Mouse (Mus musculus) myocyte (in vitro differentiated cells): ENCODE data around the gene Stat5b. TPM values are rescaled to one million over a fixed set of nuclear protein-coding genes. Genes with fewer than 3 reads are reported as not detected.
A peak's percentile ranks its signal among the peaks of the same experiment; 100 is the strongest.

Experiments
- H3K27me3 ChIP-seq: one replicate; pipeline ENCODE4 v1.6.1; 2011; ENCODE audit not compliant: control insufficient read depth, insufficient read depth, insufficient read length
- H3K36me3 ChIP-seq: one replicate; pipeline ENCODE4 v1.6.1; 2011; ENCODE audit not compliant: control insufficient read depth, insufficient read depth
- H3K4me2 ChIP-seq: one replicate; pipeline ENCODE4 v1.6.1; 2011; ENCODE audit warnings: low read depth, control low read depth
- H3K4me3 ChIP-seq: one replicate; pipeline ENCODE4 v1.5.1; 2011; ENCODE audit warnings: mild to moderate bottlenecking, control low read depth, moderate library complexity
- H3K79me2 ChIP-seq: one replicate; pipeline ENCODE4 v1.6.1; 2011; ENCODE audit not compliant: control insufficient read depth, insufficient read depth
- H3ac ChIP-seq: one replicate; pipeline ENCODE4 v1.6.1; 2011; ENCODE audit not compliant: control insufficient read depth, insufficient read length
- CEBPB ChIP-seq: IDR thresholded peaks from 2 replicates; pipeline ENCODE4 v1.6.1; 2011; ENCODE audit warnings: mild to moderate bottlenecking, moderate library complexity; ENCODE audit not compliant: poor library complexity, insufficient read depth, severe bottlenecking
- E2F4 ChIP-seq: IDR thresholded peaks from one replicate; pipeline ENCODE4 v1.6.1; 2011; ENCODE audit warnings: mild to moderate bottlenecking, control low read depth, moderate library complexity; ENCODE audit not compliant: insufficient read depth
- MAX ChIP-seq: IDR thresholded peaks from one replicate; pipeline ENCODE4 v1.6.1; 2011; ENCODE audit warnings: low read depth, mild to moderate bottlenecking, control low read depth
- MYOD1 ChIP-seq, 3 experiments: IDR thresholded peaks; one replicate each; pipeline ENCODE4 v1.6.1; 2011; ENCODE audit warnings: control low read depth in 2 of 3, low read depth in 2 of 3, mild to moderate bottlenecking in 2 of 3, moderate library complexity in 1 of 3; ENCODE audit not compliant: insufficient read length in 2 of 3, control insufficient read depth in 1 of 3
- MYOG ChIP-seq, 3 experiments: IDR thresholded peaks; one replicate each; pipeline ENCODE4 v1.6.1; 2011; ENCODE audit warnings: control low read depth in 2 of 3, low read depth in 2 of 3, mild to moderate bottlenecking in 2 of 3; ENCODE audit not compliant: insufficient read length in 2 of 3, control insufficient read depth in 1 of 3, insufficient read depth in 1 of 3
- POLR2A ChIP-seq: IDR thresholded peaks from one replicate; pipeline ENCODE4 v1.6.1; 2011; ENCODE audit warnings: low read depth, mild to moderate bottlenecking, control low read depth, moderate library complexity; ENCODE audit not compliant: insufficient read length
- POLR2AphosphoS2 ChIP-seq: IDR thresholded peaks from one replicate; pipeline ENCODE4 v1.6.1; 2011; ENCODE audit warnings: low read depth, control low read depth; ENCODE audit not compliant: insufficient read length
- REST ChIP-seq: IDR thresholded peaks from one replicate; pipeline ENCODE4 v1.6.1; 2011; ENCODE audit warnings: mild to moderate bottlenecking, control low read depth, moderate library complexity; ENCODE audit not compliant: insufficient read depth, insufficient read length
- SRF ChIP-seq: IDR thresholded peaks from one replicate; pipeline ENCODE4 v1.6.1; 2011; ENCODE audit warnings: low read depth; ENCODE audit not compliant: control insufficient read depth, insufficient read length
- TCF12 ChIP-seq: IDR thresholded peaks from one replicate; pipeline ENCODE4 v1.6.1; 2011; ENCODE audit warnings: mild to moderate bottlenecking, control low read depth; ENCODE audit not compliant: poor library complexity, insufficient read depth, severe bottlenecking
- TCF3 ChIP-seq: IDR thresholded peaks from one replicate; pipeline ENCODE4 v1.6.1; 2011; ENCODE audit warnings: low read depth, control low read depth; ENCODE audit not compliant: insufficient read length
- USF1 ChIP-seq: IDR thresholded peaks from one replicate; pipeline ENCODE4 v1.6.1; 2011; ENCODE audit warnings: low read depth, mild to moderate bottlenecking, control low read depth, moderate library complexity
- polyA plus RNA-seq: library from polyadenylated mRNA; unstranded; fragments of >200 nt; fragmentation: generic; extraction: Trizol; gene quantifications from one replicate; pipeline ENCODE4 v1.2.1, GENCODE M21; 2012; ENCODE audit warnings: missing spikeins

Gene Stat5b
- polyA plus RNA-seq, 1 experiment = 12.0 TPM

DNA sequence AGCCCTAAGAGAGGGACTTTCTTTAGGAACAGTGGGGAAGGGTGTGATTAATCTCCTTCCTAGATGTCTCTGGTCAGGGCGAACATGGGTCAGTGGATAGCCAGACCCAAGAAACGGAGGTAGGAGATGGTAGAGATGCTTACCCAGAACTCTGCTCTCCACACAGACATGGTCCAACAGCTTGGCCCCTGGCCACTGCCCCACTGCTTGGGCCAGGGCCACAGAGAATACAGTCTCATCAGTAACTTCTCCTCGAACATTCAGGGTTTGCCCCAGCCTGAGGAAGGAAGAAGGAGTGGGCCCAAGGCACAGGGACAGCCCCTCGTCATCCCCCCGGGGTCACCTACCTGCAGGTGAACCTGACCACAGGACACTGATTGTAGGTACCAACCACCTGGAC, 82.7 kb downstream of the Stat5b start:
- no peak overlapping the region for H3K4me2 ChIP-seq
- peaks cover 3% of the 10 kb centered on the region for H3K27me3 ChIP-seq
- no peak overlapping the region for H3ac ChIP-seq
- no peak overlapping the region for H3K4me3 ChIP-seq
- TF ChIP-seq MAX = no peak
- TF ChIP-seq E2F4 = no peak
- no peak for TF ChIP-seq REST
- no peak for TF ChIP-seq POLR2A
- no peak for TF ChIP-seq POLR2AphosphoS2
- TF ChIP-seq MYOG (IDR thresholded peaks at IDR 0.05; ENCODE audit: control insufficient read depth in 1 of 3, insufficient read depth in 1 of 3, insufficient read length in 2 of 3, low read depth in 2 of 3) = no peak
- TF ChIP-seq SRF = no peak
- TF ChIP-seq MYOD1 (IDR thresholded peaks at IDR 0.05; ENCODE audit: control insufficient read depth in 1 of 3, insufficient read length in 2 of 3, low read depth in 2 of 3) = no peak
- no peak for TF ChIP-seq CEBPB
- TF ChIP-seq TCF3 = no peak
- TF ChIP-seq USF1 = no peak
- TF ChIP-seq TCF12 = no peak
- H3K79me2 ChIP-seq = no peaks in the 10 kb centered on the region
- no peaks in the 10 kb centered on the region for H3K36me3 ChIP-seq

DNA sequence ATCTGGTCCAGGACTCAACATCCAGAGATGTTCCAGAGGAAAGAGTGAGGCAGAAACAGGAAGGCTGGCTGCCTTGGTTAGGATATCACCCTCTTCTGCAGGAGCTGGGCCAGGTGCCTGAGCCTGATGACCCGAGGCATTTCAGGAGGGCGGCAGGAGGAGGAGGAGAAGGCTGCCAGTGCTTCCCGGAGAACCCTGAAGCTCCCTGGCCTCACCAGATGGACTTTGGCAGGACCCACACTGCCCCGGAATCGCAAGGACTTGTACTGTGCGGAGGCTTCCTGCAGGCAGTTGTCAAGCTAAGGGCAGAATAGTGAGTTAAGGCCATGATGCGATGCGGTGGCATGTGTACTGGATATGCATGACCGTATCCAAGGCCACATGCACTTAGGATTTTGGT, 83.8 kb downstream of the Stat5b start:
- Histone ChIP-seq H3K4me3 (no peak overlapping the region), H3K4me2 (no peak overlapping the region), H3K36me3 (no peaks in the 10 kb centered on the region), H3ac (no peak overlapping the region), H3K27me3 (peaks cover 15% of the 10 kb centered on the region), H3K79me2 (no peaks in the 10 kb centered on the region)
- TF ChIP-seq REST (no peak), POLR2AphosphoS2 (no peak), E2F4 (no peak), POLR2A (no peak), MAX (no peak), MYOG (IDR thresholded peaks at IDR 0.05; ENCODE audit: control insufficient read depth in 1 of 3, insufficient read depth in 1 of 3, insufficient read length in 2 of 3, low read depth in 2 of 3) (no peak)

DNA sequence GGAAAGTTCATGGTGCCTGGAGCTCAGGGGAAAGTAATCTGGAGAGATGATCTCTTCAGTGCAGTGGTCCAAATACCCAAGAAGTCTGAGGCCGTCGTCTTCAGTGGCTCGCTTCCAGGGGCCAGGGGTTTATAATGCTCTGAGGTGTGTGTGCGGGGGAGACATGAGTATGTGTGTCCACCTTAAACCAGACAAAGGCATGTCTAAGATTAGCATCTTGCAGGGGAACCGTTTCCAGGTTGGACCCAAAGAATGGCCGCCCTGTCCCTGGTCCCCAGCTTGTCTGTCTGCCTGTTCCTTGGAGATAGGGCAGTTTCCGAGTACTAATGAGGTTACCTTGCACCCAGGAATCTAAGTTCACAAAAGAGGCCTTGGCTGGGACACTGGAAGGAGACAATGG, 87.7 kb downstream of the Stat5b start, which contains the start of gene Hcrt:
Gene Hcrt, minus strand, starts transcription at position 101 of the 400 bp plus-strand sequence.
- Histone ChIP-seq H3K27me3 (peaks cover 48% of the 10 kb centered on the region), H3K36me3 (no peaks in the 10 kb centered on the region), H3K79me2 (no peaks in the 10 kb centered on the region), H3K4me3 (no peak within 1 kb of the TSS), H3K4me2 (no peak within 1 kb of the TSS), H3ac (no peak within 1 kb of the TSS)
- TF ChIP-seq CEBPB (no peak), MAX (no peak), POLR2AphosphoS2 (no peak), REST (no peak), POLR2A (no peak), TCF12 (no peak), MYOG (IDR thresholded peaks at IDR 0.05; ENCODE audit: control insufficient read depth in 1 of 3, insufficient read depth in 1 of 3, insufficient read length in 2 of 3, low read depth in 2 of 3) (no peak), MYOD1 (IDR thresholded peaks at IDR 0.05; ENCODE audit: control insufficient read depth in 1 of 3, insufficient read length in 2 of 3, low read depth in 2 of 3) (no peak), E2F4 (no peak), SRF (no peak), USF1 (no peak)

DNA sequence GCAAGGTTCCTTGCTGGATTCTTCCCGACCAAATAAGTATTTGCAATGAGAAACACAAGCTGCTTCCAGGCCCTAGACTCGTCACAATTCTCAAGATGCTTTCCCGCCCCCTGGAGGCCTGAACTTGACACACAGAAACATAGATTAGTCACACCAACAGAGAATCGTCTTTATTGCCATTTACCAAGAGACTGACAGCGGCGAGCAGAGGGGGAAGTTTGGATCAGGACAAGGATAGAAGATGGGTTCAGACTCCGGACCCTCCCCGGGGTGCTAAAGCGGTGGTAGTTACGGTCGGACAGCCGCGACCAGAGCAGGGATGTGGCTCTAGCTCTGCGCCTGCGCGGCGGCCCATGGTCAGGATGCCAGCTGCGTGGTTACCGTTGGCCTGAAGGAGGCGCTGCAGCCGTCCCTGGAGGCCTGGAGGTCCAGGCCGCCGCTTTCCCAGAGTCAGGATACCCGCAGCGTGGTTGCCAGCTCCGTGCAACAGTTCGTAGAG, 88.9 kb downstream of the Stat5b start:
- peaks cover 53% of the 10 kb centered on the region for H3K27me3 ChIP-seq
- H3K4me2 ChIP-seq = no peak overlapping the region
- H3K4me3 ChIP-seq = no peak overlapping the region
- H3K79me2 ChIP-seq = no peaks in the 10 kb centered on the region
- TF ChIP-seq MYOG (IDR thresholded peaks at IDR 0.05; ENCODE audit: control insufficient read depth in 1 of 3, insufficient read depth in 1 of 3, insufficient read length in 2 of 3, low read depth in 2 of 3) (peak in 1 of 3 experiments; percentile 23), POLR2AphosphoS2 (no peak)
- no peaks in the 10 kb centered on the region for H3K36me3 ChIP-seq
- H3ac ChIP-seq = no peak overlapping the region

DNA sequence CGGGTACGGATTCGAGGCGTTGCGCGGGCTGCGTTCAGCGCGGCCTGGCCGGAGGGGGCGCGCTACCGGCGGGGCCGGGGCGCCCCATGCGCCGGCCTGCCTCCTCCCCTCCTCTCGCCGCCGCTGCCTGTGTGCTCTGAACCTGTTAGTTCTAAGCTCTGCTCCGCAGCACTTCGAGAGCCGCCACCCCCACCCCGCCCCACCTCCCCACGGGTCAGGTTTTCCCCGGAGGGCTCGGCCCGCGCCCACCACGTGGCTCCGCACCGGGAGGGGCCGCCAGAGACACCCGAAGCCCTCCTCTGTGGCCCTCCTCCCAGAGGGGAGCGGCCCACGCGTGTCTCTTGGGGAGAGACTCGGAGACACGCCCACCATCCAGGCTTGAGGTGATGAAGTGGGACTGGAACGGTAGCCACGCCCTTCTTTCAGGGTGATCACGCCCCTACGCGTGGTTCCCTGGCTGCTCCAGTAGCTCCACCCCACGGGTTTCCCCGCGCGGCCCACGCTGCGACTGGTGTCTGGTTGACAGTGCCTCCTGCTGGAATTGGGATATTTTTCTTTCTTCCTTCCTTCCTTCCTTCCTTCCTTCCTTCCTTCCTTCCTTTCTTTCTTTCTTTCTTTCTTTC, 90.8 kb downstream of the Stat5b start, which contains the start of gene Kcnh4:
Gene Kcnh4, minus strand, starts transcription at position 332 of the 623 bp plus-strand sequence.
- H3K27me3 ChIP-seq = peaks cover 67% of the 10 kb centered on the region
- no peaks in the 10 kb centered on the region for H3K36me3 ChIP-seq
- TF ChIP-seq MYOG (IDR thresholded peaks at IDR 0.05; ENCODE audit: control insufficient read depth in 1 of 3, insufficient read depth in 1 of 3, insufficient read length in 2 of 3, low read depth in 2 of 3) (no peak), TCF12 (no peak), MAX (no peak), CEBPB (no peak), E2F4 (no peak)
- H3ac ChIP-seq = no peak within 1 kb of the TSS
- no peaks in the 10 kb centered on the region for H3K79me2 ChIP-seq
- no peak within 1 kb of the TSS for H3K4me2 ChIP-seq
- no peak within 1 kb of the TSS for H3K4me3 ChIP-seq
